Mouse (Mus musculus) forebrain, embryonic 14.5 days (tissue): ENCODE results near the gene Bet1. TPM values are rescaled to one million over a fixed set of nuclear protein-coding genes. Genes with fewer than 3 reads are reported as not detected.

Experiments
- ATAC-seq: fragments of 200-750 bp; cut with Nextera tagmentation; 2 replicates; pipeline ENCODE4 v1.8.0; 2017; ENCODE audit warnings: mild to moderate bottlenecking, moderate library complexity
- DNase-seq: peaks from one replicate; pipeline ENCODE4 v3.0.0-alpha.2; 2015; ENCODE audit warnings: low spot score
- H3K27ac ChIP-seq: fragments of 300-500 bp; sonication (generic); 2 replicates; pipeline ENCODE4 v1.5.1; 2014; ENCODE audit warnings: low read depth, mild to moderate bottlenecking, control low read depth, low read length, moderate library complexity
- H3K27me3 ChIP-seq: fragments of 300-500 bp; sonication (generic); replicated peaks from 2 replicates; pipeline ENCODE4 v1.6.1; 2014; ENCODE audit warnings: low read length, control low read depth, mixed read lengths; ENCODE audit not compliant: control insufficient read depth, insufficient read depth
- H3K36me3 ChIP-seq: fragments of 300-500 bp; sonication (generic); 2 replicates; pipeline ENCODE4 v1.6.1; 2014; ENCODE audit warnings: low read length, control low read depth; ENCODE audit not compliant: control insufficient read depth, insufficient read depth
- H3K4me1 ChIP-seq: fragments of 300-500 bp; sonication (generic); 2 replicates; pipeline ENCODE4 v1.6.1; 2014; ENCODE audit warnings: antibody characterized with exemption, low read length, control low read depth; ENCODE audit not compliant: control insufficient read depth, insufficient read depth
- H3K4me2 ChIP-seq: fragments of 300-500 bp; sonication (generic); 2 replicates; pipeline ENCODE4 v1.6.1; 2014; ENCODE audit warnings: mild to moderate bottlenecking, control low read depth, low read length
- H3K4me3 ChIP-seq: fragments of 300-500 bp; sonication (generic); 2 replicates; pipeline ENCODE4 v1.5.1; 2014; ENCODE audit warnings: low read depth, low read length, control low read depth
- H3K9ac ChIP-seq: fragments of 300-500 bp; sonication (generic); 2 replicates; pipeline ENCODE4 v1.6.1; 2014; ENCODE audit warnings: mild to moderate bottlenecking, low read length, control low read depth, moderate library complexity
- H3K9me3 ChIP-seq: fragments of 300-500 bp; sonication (generic); replicated peaks from 2 replicates; pipeline ENCODE4 v1.6.1; 2016; ENCODE audit warnings: low read length, control low read depth, mixed read lengths; ENCODE audit not compliant: control insufficient read depth
- WGBS: fragments of 180-500 bp; shearing (Covaris S2); extraction: QIAGEN DNeasy Blood & Tissue Kit; methylation state at CpG from one replicate; pipeline ENCODE4 v1.1.7; 2014; 5-methylcytosine and 5-hydroxymethylcytosine counted together
- polyA plus RNA-seq: library from polyadenylated mRNA; unstranded; fragments of >200 nt; fragmentation: Nextera tagmentation; extraction: Ambion mirVana; gene quantifications from 2 replicates; pipeline ENCODE4 v1.2.1, GENCODE M21; 2014

The Bet1 gene
- polyA plus RNA-seq, 1 experiment from 2014 or later: 38.0 TPM

GRCm38 (mm10) chr6:4047200-4047599 lies 39.6 kb downstream of the Bet1 start:
- 94% methylated on average over 1 of the region's 1 CpGs for WGBS
- ATAC-seq (no peak), DNase-seq (no peak)
- Histone ChIP-seq H3K4me2 (no peak overlapping the region), H3K9me3 (no peaks in the 10 kb centered on the region), H3K4me3 (no peak overlapping the region), H3K36me3 (no peaks in the 10 kb centered on the region), H3K27me3 (no peaks in the 10 kb centered on the region), H3K9ac (no peak overlapping the region), H3K27ac (no peak overlapping the region), H3K4me1 (no peaks in the 10 kb centered on the region)

- ATAC-seq (no peak), DNase-seq (no peak)
- H3K4me1 ChIP-seq: no peaks in the 10 kb centered on the region
- no peak overlapping the region for H3K9ac ChIP-seq
- H3K36me3 ChIP-seq: no peaks in the 10 kb centered on the region
- no peaks in the 10 kb centered on the region for H3K9me3 ChIP-seq
- no peak overlapping the region for H3K27ac ChIP-seq
- H3K4me2 ChIP-seq: no peak overlapping the region
- no peak overlapping the region for H3K4me3 ChIP-seq
- H3K27me3 ChIP-seq: no peaks in the 10 kb centered on the region
- 92% methylated on average over 1 of the region's 1 CpGs for WGBS
Observed at GRCm38 (mm10) chr6:4041821-4042220, 45.0 kb downstream of the Bet1 start.

GRCm38 (mm10) chr6:4030956-4031355 lies 55.8 kb downstream of the Bet1 start:
- H3K27ac ChIP-seq: no peak overlapping the region
- H3K4me1 ChIP-seq: no peaks in the 10 kb centered on the region
- H3K36me3 ChIP-seq: no peaks in the 10 kb centered on the region
- no peak for DNase-seq
- no peak for ATAC-seq
- no peak overlapping the region for H3K4me2 ChIP-seq
- H3K9me3 ChIP-seq: no peaks in the 10 kb centered on the region
- no peak overlapping the region for H3K9ac ChIP-seq
- H3K4me3 ChIP-seq: no peak overlapping the region
- WGBS: 74% methylated on average over 3 of the region's 3 CpGs
- H3K27me3 ChIP-seq: no peaks in the 10 kb centered on the region

Other genes with a start within 250 kb of the Bet1 start
- 0.39 and 0.42 TPM in 2 replicates for gene Tfpi2, start 98.1 kb downstream of the Bet1 start, polyA plus RNA-seq
- not detected in 2 replicates for gene Gngt1, start 93.2 kb downstream of the Bet1 start, polyA plus RNA-seq
- gene Gng11, start 83.1 kb downstream of the Bet1 start, polyA plus RNA-seq: 24.0 TPM in 2 replicates